Mouse (Mus musculus): ENCODE data around the gene Prkd2. TPM values are rescaled to one million over a fixed set of nuclear protein-coding genes. Genes with fewer than 3 reads are reported as not detected.
A peak's percentile ranks its signal among the peaks of the same experiment; 100 is the strongest.

Prkd2 gene
- total and polyA plus RNA-seq, 3 experiments: 3.9 to 23.6 (median 22.4) TPM

- DNase-seq (ENCODE audit: low spot score) (no peak), ATAC-seq (ENCODE audit: extremely low read depth, insufficient number of reproducible peaks, low FRiP score, poor library complexity, severe bottlenecking) (no peak)
- H3K9me3 ChIP-seq (replicated peaks): no peaks in the 10 kb centered on the region
- peaks cover 46% of the 10 kb centered on the region for H3K36me3 ChIP-seq (replicated peaks)
- no peak overlapping the region for H3K4me3 ChIP-seq (ENCODE audit: low read depth, low read length)
- H3K4me1 ChIP-seq (ENCODE audit: insufficient read depth, low read depth, low read length): peaks cover 36% of the 10 kb centered on the region
- peaks cover 32% of the 10 kb centered on the region for H3K27me3 ChIP-seq (ENCODE audit: insufficient read depth, low read length)
- TF ChIP-seq POLR2AphosphoS5 (IDR thresholded peaks at IDR 0.05; ENCODE audit: insufficient replicate concordance, low read depth, low read length): no peak
- TF ChIP-seq CTCF (IDR thresholded peaks at IDR 0.05; ENCODE audit: low read depth, low read length): no peak
- no peak for TF ChIP-seq GATA1 (IDR thresholded peaks at IDR 0.05; ENCODE audit: borderline replicate concordance, low read length)
- no peak for TF ChIP-seq GATA2 (IDR thresholded peaks at IDR 0.05; ENCODE audit: borderline replicate concordance, low read depth, low read length)
- TF ChIP-seq TAL1 (conservative IDR thresholded peaks at IDR 0.05; ENCODE audit: low read depth, low read length): no peak
Measured at GRCm38 (mm10) chr7:16912360-16912759, 69.7 kb downstream of the Prkd2 start.

- Histone ChIP-seq H3K4me3 (ENCODE audit: low read depth, low read length) (no peak overlapping the region), H3K36me3 (replicated peaks) (peaks cover 61% of the 10 kb centered on the region), H3K4me1 (ENCODE audit: insufficient read depth, low read depth, low read length) (peaks cover 46% of the 10 kb centered on the region), H3K9me3 (replicated peaks) (no peaks in the 10 kb centered on the region), H3K27me3 (ENCODE audit: insufficient read depth, low read length) (peaks cover 16% of the 10 kb centered on the region)
- TF ChIP-seq POLR2AphosphoS5 (IDR thresholded peaks at IDR 0.05; ENCODE audit: insufficient replicate concordance, low read depth, low read length): peak; percentile 30; the same call in 1 of the 2 replicates
- no peak for TF ChIP-seq GATA1 (IDR thresholded peaks at IDR 0.05; ENCODE audit: borderline replicate concordance, low read length)
- TF ChIP-seq GATA2 (IDR thresholded peaks at IDR 0.05; ENCODE audit: borderline replicate concordance, low read depth, low read length): no peak
- TF ChIP-seq CTCF (IDR thresholded peaks at IDR 0.05; ENCODE audit: low read depth, low read length): peak; percentile 76
- ATAC-seq (ENCODE audit: extremely low read depth, insufficient number of reproducible peaks, low FRiP score, poor library complexity, severe bottlenecking) (peak; percentile 47; the same call in 1 of the 2 replicates), DNase-seq (ENCODE audit: low spot score) (peak; percentile 53)
Measured at GRCm38 (mm10) chr7:16913806-16914452, 71.2 kb downstream of the Prkd2 start.

- Histone ChIP-seq H3K4me1 (ENCODE audit: insufficient read depth, low read depth, low read length) (peaks cover 47% of the 10 kb centered on the region), H3K4me3 (ENCODE audit: low read depth, low read length) (no peak overlapping the region), H3K36me3 (replicated peaks) (peaks cover 69% of the 10 kb centered on the region), H3K9me3 (replicated peaks) (no peaks in the 10 kb centered on the region), H3K27me3 (ENCODE audit: insufficient read depth, low read length) (peaks cover 9% of the 10 kb centered on the region)
- TF ChIP-seq POLR2AphosphoS5 (IDR thresholded peaks at IDR 0.05; ENCODE audit: insufficient replicate concordance, low read depth, low read length): no peak; the same call in 1 of the 2 replicates
- no peak for TF ChIP-seq GATA1 (IDR thresholded peaks at IDR 0.05; ENCODE audit: borderline replicate concordance, low read length)
- no peak for TF ChIP-seq CTCF (IDR thresholded peaks at IDR 0.05; ENCODE audit: low read depth, low read length)
- no peak for TF ChIP-seq GATA2 (IDR thresholded peaks at IDR 0.05; ENCODE audit: borderline replicate concordance, low read depth, low read length)
- TF ChIP-seq TAL1 (conservative IDR thresholded peaks at IDR 0.05; ENCODE audit: low read depth, low read length): no peak
- ATAC-seq (ENCODE audit: extremely low read depth, insufficient number of reproducible peaks, low FRiP score, poor library complexity, severe bottlenecking) (no peak), DNase-seq (ENCODE audit: low spot score) (no peak)
Measured at GRCm38 (mm10) chr7:16914453-16915343, 72.0 kb downstream of the Prkd2 start.

DNA sequence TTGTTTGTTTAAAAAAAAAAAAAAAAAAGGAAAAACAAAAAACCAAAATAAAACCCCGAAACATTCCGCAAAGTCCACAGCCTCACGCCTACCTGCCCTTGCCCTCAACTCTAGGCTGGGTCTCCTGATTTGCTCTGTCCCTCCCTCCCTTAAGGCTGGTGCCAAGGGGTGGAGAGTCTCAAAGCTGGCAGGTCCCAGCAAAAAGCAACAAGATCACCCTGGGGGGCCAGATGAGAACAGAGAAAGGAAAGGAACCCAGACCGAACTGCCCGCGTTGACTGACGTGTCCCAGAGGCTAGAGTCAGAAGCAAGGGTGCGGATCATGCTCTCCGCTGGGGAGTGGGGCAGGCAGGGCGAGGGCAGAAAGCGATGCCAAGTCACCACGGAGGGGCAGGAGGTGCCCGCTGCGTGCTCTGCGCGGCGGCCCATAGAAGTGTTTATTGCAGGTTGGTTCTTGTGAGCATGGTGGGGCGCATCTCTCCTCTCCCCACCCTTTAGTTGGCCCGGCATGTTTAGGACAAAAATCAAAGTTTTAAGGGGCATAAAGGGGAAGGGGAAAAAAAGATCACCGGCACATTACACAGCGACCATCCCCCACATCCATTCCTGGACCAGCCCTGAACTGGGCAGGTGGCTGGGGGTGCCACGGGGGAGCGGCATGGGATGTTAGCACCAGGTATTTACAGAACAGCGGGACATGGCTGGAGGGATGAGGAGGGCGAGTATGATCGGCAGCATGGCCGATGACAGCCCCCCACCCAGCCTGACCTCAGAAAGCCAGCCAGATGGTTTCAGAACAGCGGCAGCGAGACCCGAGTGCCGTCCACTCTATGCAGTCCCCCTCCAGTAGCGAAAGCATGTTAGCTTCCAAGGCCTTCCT lies 73.0 kb downstream of the Prkd2 start:
- no peak for ATAC-seq (ENCODE audit: extremely low read depth, insufficient number of reproducible peaks, low FRiP score, poor library complexity, severe bottlenecking)
- no peaks in the 10 kb centered on the region for H3K9me3 ChIP-seq (replicated peaks)
- no peaks in the 10 kb centered on the region for H3K27me3 ChIP-seq (ENCODE audit: insufficient read depth, low read length)
- peaks cover 78% of the 10 kb centered on the region for H3K36me3 ChIP-seq (replicated peaks)
- peaks cover 50% of the 10 kb centered on the region for H3K4me1 ChIP-seq (ENCODE audit: insufficient read depth, low read depth, low read length)
- no peak for DNase-seq (ENCODE audit: low spot score)
- TF ChIP-seq GATA2 (IDR thresholded peaks at IDR 0.05; ENCODE audit: borderline replicate concordance, low read depth, low read length) (no peak), GATA1 (IDR thresholded peaks at IDR 0.05; ENCODE audit: borderline replicate concordance, low read length) (no peak), POLR2AphosphoS5 (IDR thresholded peaks at IDR 0.05; ENCODE audit: insufficient replicate concordance, low read depth, low read length) (no peak), TAL1 (conservative IDR thresholded peaks at IDR 0.05; ENCODE audit: low read depth, low read length) (no peak), CTCF (IDR thresholded peaks at IDR 0.05; ENCODE audit: low read depth, low read length) (no peak)
- no peak overlapping the region for H3K4me3 ChIP-seq (ENCODE audit: low read depth, low read length)

DNA sequence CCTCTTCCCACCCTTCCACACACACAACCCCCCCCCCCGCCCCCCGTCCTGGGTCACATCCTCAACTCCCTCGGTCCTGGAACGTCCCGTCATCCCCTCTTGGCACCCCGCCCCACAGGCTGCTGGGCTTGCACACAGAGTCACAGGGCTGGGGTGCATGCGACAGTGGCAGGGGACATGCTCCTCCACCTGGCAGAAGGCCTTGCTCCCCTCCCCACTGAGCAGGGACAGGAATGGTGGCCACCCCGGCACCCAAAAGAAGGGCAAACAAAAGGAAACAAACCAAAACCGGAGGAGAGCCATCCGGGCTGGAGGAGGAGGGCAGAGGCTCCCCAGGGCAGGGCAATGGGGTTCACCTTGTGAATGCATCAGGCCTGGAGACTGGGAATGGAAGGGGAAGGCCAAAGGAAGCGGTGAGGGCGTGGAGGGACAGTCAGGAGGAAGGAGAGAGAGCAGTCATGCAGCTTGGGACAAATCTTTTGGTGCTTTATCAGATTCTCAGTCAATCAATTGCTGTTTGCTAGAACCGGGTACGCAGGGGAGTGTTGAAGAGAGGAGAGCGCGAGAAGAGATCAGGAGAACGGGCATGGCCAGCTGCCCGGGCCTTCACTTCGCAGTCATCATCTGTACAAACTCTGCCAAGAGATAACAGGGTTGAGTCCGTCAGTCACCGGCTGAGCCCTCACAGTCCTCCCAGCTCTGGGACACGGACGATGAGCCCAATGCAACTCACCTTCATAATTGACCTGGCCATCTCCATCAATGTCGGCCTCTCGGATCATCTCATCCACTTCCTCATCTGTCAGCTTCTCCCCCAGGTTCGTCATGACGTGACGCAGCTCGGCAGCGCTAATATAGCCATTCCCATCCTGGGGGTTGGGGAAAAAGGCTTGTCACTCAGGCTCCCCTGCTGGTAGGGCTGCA lies 73.9 kb downstream of the Prkd2 start:
- no peak for TF ChIP-seq GATA2 (IDR thresholded peaks at IDR 0.05; ENCODE audit: borderline replicate concordance, low read depth, low read length)
- no peak for TF ChIP-seq POLR2AphosphoS5 (IDR thresholded peaks at IDR 0.05; ENCODE audit: insufficient replicate concordance, low read depth, low read length)
- no peak for TF ChIP-seq CTCF (IDR thresholded peaks at IDR 0.05; ENCODE audit: low read depth, low read length)
- no peak for TF ChIP-seq TAL1 (conservative IDR thresholded peaks at IDR 0.05; ENCODE audit: low read depth, low read length)
- TF ChIP-seq GATA1 (IDR thresholded peaks at IDR 0.05; ENCODE audit: borderline replicate concordance, low read length): no peak
- ATAC-seq (ENCODE audit: extremely low read depth, insufficient number of reproducible peaks, low FRiP score, poor library complexity, severe bottlenecking): no peak
- Histone ChIP-seq H3K36me3 (replicated peaks) (peaks cover 87% of the 10 kb centered on the region), H3K4me1 (ENCODE audit: insufficient read depth, low read depth, low read length) (peaks cover 59% of the 10 kb centered on the region), H3K9me3 (replicated peaks) (no peaks in the 10 kb centered on the region), H3K4me3 (ENCODE audit: low read depth, low read length) (no peak overlapping the region), H3K27me3 (ENCODE audit: insufficient read depth, low read length) (no peaks in the 10 kb centered on the region)
- DNase-seq (ENCODE audit: low spot score): no peak

All from G1E (cell line).